ENCODE assay signal across 18 mouse cellular contexts in the genomic region with DNA sequence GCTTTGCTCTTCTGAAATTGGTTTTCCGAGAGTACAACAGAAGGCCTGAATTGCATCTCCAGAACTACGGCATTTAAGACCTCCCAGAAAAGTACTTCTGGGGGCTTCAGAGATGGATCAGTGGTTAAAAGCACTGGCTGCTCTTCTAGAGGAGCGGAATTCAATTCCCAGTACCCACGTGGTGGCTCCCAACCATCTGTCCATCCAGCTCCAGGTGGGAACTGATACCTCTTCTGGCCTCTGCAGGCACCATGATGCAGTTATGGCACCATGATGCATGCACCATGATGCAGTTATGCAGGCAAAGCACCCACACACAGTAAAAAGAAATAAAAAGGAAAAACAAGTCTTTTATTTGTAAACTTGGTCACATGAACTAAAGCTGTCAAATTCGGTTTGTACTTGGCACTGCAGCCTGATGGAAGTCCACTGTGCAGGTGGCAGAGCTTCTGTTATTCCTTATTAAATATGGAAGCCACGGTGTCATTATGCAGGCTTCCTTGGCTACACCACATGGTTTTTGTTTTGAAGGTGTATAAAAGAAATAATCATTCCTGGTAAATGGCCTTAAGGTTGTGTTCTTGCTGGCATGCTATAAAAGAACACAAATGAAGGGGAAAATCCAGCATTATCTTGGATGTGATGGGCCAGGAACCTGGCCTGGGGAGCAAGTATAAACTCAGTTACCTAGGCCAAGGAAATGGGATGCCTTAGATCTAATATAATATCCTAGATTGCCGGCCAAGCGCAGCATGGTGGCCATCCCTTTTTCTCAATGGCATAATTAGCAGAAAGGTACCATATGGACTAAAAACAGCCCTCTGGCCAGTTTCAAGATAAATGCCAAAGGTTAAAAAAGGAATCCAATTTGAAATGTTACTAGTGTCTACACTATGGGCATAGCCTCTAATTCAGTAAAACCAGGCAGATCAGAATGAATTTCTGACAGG.
DNase-seq lines count a peak whose midpoint lies in the region; ATAC-seq lines count a peak whose summit lies in the region.
"Had no signal": no experiment of that assay in that cellular context is flagged by ENCODE, and none has a peak within 500 bp of the region (broad histone marks: within the 10 kb centered on the region; RNA-seq: fewer than 3 reads in every experiment).

No protein-coding gene starts in this region.

- ATAC-seq in cerebellum, adult (ENCODE audit: insufficient number of reproducible peaks, low FRiP score, low TSS enrichment) = peak; percentile 94
- ATAC-seq: CD4-positive, CD25-positive, alpha-beta regulatory T cell, adult 4 months; forebrain, embryonic 14.5 days; intestine, embryonic 16.5 days had no signal

- no peak for DNase-seq in cerebellum, postnatal 4 days (ENCODE audit: low spot score in 2 of 2)
- DNase-seq in cerebellum, adult 18-20 months = peak; percentile 67 to 73
- DNase-seq in cerebellum, adult 9-11 months = peak; percentile 79
- DNase-seq in cerebellum, postnatal 36 days = peak; percentile 62 to 66
- no peak for DNase-seq in yolk sac, embryonic 10.5 days (ENCODE audit: low spot score)
- DNase-seq in spleen, postnatal 10 days (ENCODE audit: low spot score in 2 of 2) = no peak
- no peak for DNase-seq in ovary, postnatal 36 days (ENCODE audit: low spot score)
- DNase-seq: adrenal gland, postnatal 10 days; B cell, adult 2 months; embryo, embryonic 11 days; gastrocnemius, adult 2 months; gastrocnemius, postnatal 36 days; heart, adult 2 months; kidney, adult 2 months had no signal

Comparison
In these comparisons a context has a peak if more than half of its experiments do, and no peak if none do; other contexts are left out.
1. DNase-seq: peak in cerebellum, adult 18-20 months (2 of 2), cerebellum, adult 9-11 months (single experiment) and cerebellum, postnatal 36 days (2 of 2); none in cerebellum, postnatal 4 days (0 of 2), yolk sac, embryonic 10.5 days (single experiment), spleen, postnatal 10 days (0 of 2) and ovary, postnatal 36 days (single experiment).